Comparison of ENCODE assay signal across 15 mouse cellular contexts in genomic region chr11:82057646-82058045, GRCm38 (mm10). TPM values are rescaled to one million over a fixed set of nuclear protein-coding genes. Genes with fewer than 3 reads are reported as not detected.
DNase-seq lines count a peak whose midpoint lies in the region; ATAC-seq and TF ChIP-seq lines count a peak whose summit lies in the region.
"Had no signal": no experiment of that assay in that cellular context is flagged by ENCODE, and none has a peak within 500 bp of the region (broad histone marks: within the 10 kb centered on the region; RNA-seq: fewer than 3 reads in every experiment).

Gene Ccl11 (plus strand): TSS chr11:82057823.

- no peaks in the 10 kb centered on the region for H3K27me3 ChIP-seq in lung, postnatal 0 days (replicated peaks; ENCODE audit: insufficient read depth, low read length)
- no peaks in the 10 kb centered on the region for H3K27me3 ChIP-seq in intestine, postnatal 0 days (replicated peaks; ENCODE audit: control insufficient read depth, insufficient read depth, low read length)
- H3K27me3 ChIP-seq in stomach, embryonic 15.5 days (replicated peaks): no peaks in the 10 kb centered on the region

- no peak within 1 kb of the TSS for H3K27ac ChIP-seq in lung, postnatal 0 days (ENCODE audit: low read length)
- H3K27ac ChIP-seq in intestine, postnatal 0 days (ENCODE audit: low read depth, low read length): no peak within 1 kb of the TSS; the same call in 1 of the 2 replicates
- no peak within 1 kb of the TSS for H3K27ac ChIP-seq in stomach, embryonic 15.5 days

- no peaks in the 10 kb centered on the region for H3K36me3 ChIP-seq in lung, postnatal 0 days (ENCODE audit: insufficient read depth, low read length)
- H3K36me3 ChIP-seq in intestine, postnatal 0 days (ENCODE audit: control insufficient read depth, insufficient read depth): no peaks in the 10 kb centered on the region
- H3K36me3 ChIP-seq in stomach, embryonic 15.5 days: no peaks in the 10 kb centered on the region

- no peak for ATAC-seq in lung, postnatal 0 days
- no peak for ATAC-seq in intestine, postnatal 0 days
- no peak for ATAC-seq in stomach, embryonic 15.5 days (ENCODE audit: insufficient read depth, low FRiP score, low read depth)
- ATAC-seq: forebrain, embryonic 14.5 days; hindbrain, embryonic 16.5 days; liver, postnatal 0 days had no signal

- no peak within 1 kb of the TSS for H3K4me2 ChIP-seq in lung, postnatal 0 days (replicated peaks; ENCODE audit: low read depth, low read length)
- H3K4me2 ChIP-seq in intestine, postnatal 0 days (replicated peaks; ENCODE audit: low read depth): peak within 1 kb of the TSS; percentile 45
- H3K4me2 ChIP-seq in stomach, embryonic 15.5 days: peak within 1 kb of the TSS; percentile 16; the same call in 1 of the 2 replicates

- no peaks in the 10 kb centered on the region for H3K4me1 ChIP-seq in lung, postnatal 0 days (ENCODE audit: insufficient read depth, low read depth, low read length)
- no peaks in the 10 kb centered on the region for H3K4me1 ChIP-seq in intestine, postnatal 0 days (replicated peaks; ENCODE audit: control insufficient read depth, insufficient read depth, low read length)
- H3K4me1 ChIP-seq in stomach, embryonic 15.5 days: no peaks in the 10 kb centered on the region

- WGBS in lung, postnatal 0 days: 57% methylated on average over 6 of the region's 6 CpGs
- WGBS in intestine, postnatal 0 days: 61% methylated on average over 6 of the region's 6 CpGs
- WGBS in stomach, embryonic 15.5 days: 65% methylated on average over 6 of the region's 6 CpGs

- H3K9me3 ChIP-seq in lung, postnatal 0 days (ENCODE audit: low read length): no peaks in the 10 kb centered on the region
- H3K9me3 ChIP-seq in intestine, postnatal 0 days (ENCODE audit: control insufficient read depth): no peaks in the 10 kb centered on the region
- no peaks in the 10 kb centered on the region for H3K9me3 ChIP-seq in stomach, embryonic 15.5 days

- no peak for TF ChIP-seq EP300 in lung, postnatal 0 days (IDR thresholded peaks at IDR 0.05)

- no peak within 1 kb of the TSS for H3K4me3 ChIP-seq in lung, postnatal 0 days (ENCODE audit: low read depth, low read length)
- H3K4me3 ChIP-seq in intestine, postnatal 0 days (ENCODE audit: low read depth, low read length): peak within 1 kb of the TSS; percentile 29
- H3K4me3 ChIP-seq in stomach, embryonic 15.5 days (replicated peaks): peak within 1 kb of the TSS; percentile 23
- H3K4me3 ChIP-seq: myocyte had no signal

- DNase-seq in gastrocnemius, adult 18-20 months (ENCODE audit: low spot score): peak; percentile 74
- no peak for DNase-seq in gastrocnemius, postnatal 4 days (ENCODE audit: low spot score in 2 of 2)
- peak; percentile 48 for DNase-seq in lung, postnatal 0 days (ENCODE audit: low spot score)
- no peak for DNase-seq in lung, postnatal 36 days
- DNase-seq in liver: no peak
- no peak for DNase-seq in c-Kit-positive CD71-positive TER-119-positive erythroid progenitor cells, embryonic 14.5 days (ENCODE audit: low spot score)
- DNase-seq: cerebellum, adult 11 months; liver, postnatal 0 days; thymus, adult 18-20 months had no signal

- no peak for TF ChIP-seq CTCF in lung, postnatal 0 days (IDR thresholded peaks at IDR 0.05)
- TF ChIP-seq CTCF in intestine, postnatal 0 days (IDR thresholded peaks at IDR 0.05; ENCODE audit: low read depth): no peak

- no peak within 1 kb of the TSS for H3K9ac ChIP-seq in lung, postnatal 0 days (replicated peaks; ENCODE audit: low read depth)
- H3K9ac ChIP-seq in intestine, postnatal 0 days (ENCODE audit: low read depth, low read length): 0 out of 2 replicates have a peak within 1 kb of the TSS, but pooled peaks have one; percentile 1
- no peak within 1 kb of the TSS for H3K9ac ChIP-seq in stomach, embryonic 15.5 days
- H3K9ac ChIP-seq: liver, postnatal 0 days had no signal

RNA-seq across cellular contexts. Expression of gene Ccl11, which starts in this region (rescaled TPM):
- 10 to 100 TPM; 13.2 to 21.0 TPM for total RNA-seq in gastrocnemius, adult 18-20 months (2021)
- total RNA-seq in gastrocnemius, postnatal 4 days (2021): 1 to 10 TPM; 5.4 to 6.6 TPM
- polyA plus RNA-seq in lung, postnatal 0 days (2015; fragmentation: Nextera tagmentation; extraction: Ambion mirVana): 26.6 and 31.3 TPM in 2 replicates
- polyA plus RNA-seq in intestine, postnatal 0 days (2015; fragmentation: Nextera tagmentation; extraction: Ambion mirVana): 62.4 and 66.6 TPM in 2 replicates
- 97.3 and 101 TPM in 2 replicates for polyA plus RNA-seq in stomach, embryonic 15.5 days (2015; fragmentation: Nextera tagmentation; extraction: Ambion mirVana)
- total RNA-seq: MEL had no signal
- polyA plus RNA-seq: forebrain, embryonic 14.5 days; liver, postnatal 0 days; myocyte had no signal

Comparison
In these comparisons a context has a peak if more than half of its experiments do, and no peak if none do; other contexts are left out.
1. DNase-seq: peak in gastrocnemius, adult 18-20 months (single experiment) and lung, postnatal 0 days (single experiment); none in gastrocnemius, postnatal 4 days (0 of 2), lung, postnatal 36 days (single experiment), liver (single experiment) and c-Kit-positive CD71-positive TER-119-positive erythroid progenitor cells, embryonic 14.5 days (single experiment).